Mouse (Mus musculus): ENCODE results near the gene Calr.
A peak's percentile ranks its signal among the peaks of the same experiment; 100 is the strongest.

The Calr gene

GRCm38 (mm10) chr8:84815547-84815946, 31.2 kb downstream of the Calr start:
- peak; percentile 89 to 98 for DNase-seq (ENCODE audit: low spot score in 2 of 2)

GRCm38 (mm10) chr8:84814555-84815441, 31.9 kb downstream of the Calr start:
- DNase-seq (ENCODE audit: low spot score in 2 of 2), result no peak

- DNase-seq (ENCODE audit: low spot score in 2 of 2), result no peak
Measured at GRCm38 (mm10) chr8:84814240-84814554, 32.5 kb downstream of the Calr start.

- DNase-seq (ENCODE audit: low spot score in 2 of 2), result no peak
Measured at GRCm38 (mm10) chr8:84813830-84814229, 32.9 kb downstream of the Calr start.

GRCm38 (mm10) chr8:84813059-84813458, 33.7 kb downstream of the Calr start:
- DNase-seq (ENCODE audit: low spot score in 2 of 2), result peak; percentile 62 to 68

- DNase-seq (ENCODE audit: low spot score in 2 of 2), result no peak
Measured at GRCm38 (mm10) chr8:84811303-84811702, 35.4 kb downstream of the Calr start.

GRCm38 (mm10) chr8:84810896-84811295, 35.8 kb downstream of the Calr start:
- DNase-seq (ENCODE audit: low spot score in 2 of 2), result peak; percentile 86 to 92

- DNase-seq (ENCODE audit: low spot score in 2 of 2), result no peak
Measured at GRCm38 (mm10) chr8:84809941-84810280, 36.8 kb downstream of the Calr start.

- DNase-seq (ENCODE audit: low spot score in 2 of 2), result no peak
Measured at GRCm38 (mm10) chr8:84809109-84809940, 37.4 kb downstream of the Calr start.

- DNase-seq (ENCODE audit: low spot score in 2 of 2), result no peak
Measured at GRCm38 (mm10) chr8:84806031-84806430, 40.7 kb downstream of the Calr start.

- peak; percentile 63 to 65 for DNase-seq (ENCODE audit: low spot score in 2 of 2)
Measured at GRCm38 (mm10) chr8:84799999-84800831, 46.5 kb downstream of the Calr start, which contains the start of gene Nfix. TSS of gene Nfix (minus strand) at chr8:84800344.

- DNase-seq (ENCODE audit: low spot score in 2 of 2), result peak in 1 of 2 experiments; percentile 62
Measured at GRCm38 (mm10) chr8:84799136-84799931, 47.4 kb downstream of the Calr start.

GRCm38 (mm10) chr8:84798446-84799135, 48.1 kb downstream of the Calr start:
- DNase-seq (ENCODE audit: low spot score in 2 of 2), result no peak

GRCm38 (mm10) chr8:84797971-84798370, 48.8 kb downstream of the Calr start:
- no peak for DNase-seq (ENCODE audit: low spot score in 2 of 2)

GRCm38 (mm10) chr8:84797256-84797797, 49.4 kb downstream of the Calr start:
- no peak for DNase-seq (ENCODE audit: low spot score in 2 of 2)

GRCm38 (mm10) chr8:84794486-84794885, 52.2 kb downstream of the Calr start:
- DNase-seq (ENCODE audit: low spot score in 2 of 2), result no peak

GRCm38 (mm10) chr8:84793791-84794485, 52.8 kb downstream of the Calr start:
- no peak for DNase-seq (ENCODE audit: low spot score in 2 of 2)

GRCm38 (mm10) chr8:84793134-84793533, 53.6 kb downstream of the Calr start:
- DNase-seq (ENCODE audit: low spot score in 2 of 2), result no peak

- DNase-seq (ENCODE audit: low spot score in 2 of 2), result no peak
Measured at GRCm38 (mm10) chr8:84792429-84792947, 54.2 kb downstream of the Calr start.

All from urinary bladder, adult 18-20 months (tissue).